Mouse (Mus musculus) ES-E14 (cell line): ENCODE results near the gene Twsg1. TPM values are rescaled to one million over a fixed set of nuclear protein-coding genes. Genes with fewer than 3 reads are reported as not detected.

ENCODE experiments used
- DNase-seq: peaks from one replicate; pipeline ENCODE4 v3.0.0-alpha.2; 2013; ENCODE audit warnings: low read depth, low spot score
- H3K27ac ChIP-seq: 2 replicates; pipeline ENCODE4 v1.5.1; 2012; ENCODE audit warnings: low read depth, mild to moderate bottlenecking, low read length, moderate library complexity, mixed read lengths; ENCODE audit not compliant: poor library complexity, insufficient read depth, severe bottlenecking
- H3K36me3 ChIP-seq: 2 replicates; pipeline ENCODE4 v1.6.1; 2012; ENCODE audit warnings: mild to moderate bottlenecking, low read length, moderate library complexity, mixed read lengths; ENCODE audit not compliant: control insufficient read depth, poor library complexity, insufficient read depth, severe bottlenecking
- H3K4me1 ChIP-seq, 2 experiments: fragments of 150-350 bp in 1 of 2; sonication (generic) in 1 of 2; 2 replicates each; pipeline ENCODE4 v1.6.1; 2012; ENCODE audit warnings: low read length in 2 of 2, mild to moderate bottlenecking in 1 of 2, mixed read lengths in 1 of 2; ENCODE audit not compliant: control insufficient read depth in 2 of 2, insufficient read depth in 2 of 2, poor library complexity in 1 of 2
- H3K4me3 ChIP-seq, 2 experiments: fragments of 150-350 bp in 1 of 2; sonication (generic) in 1 of 2; 2 replicates each; pipeline ENCODE4 v1.5.1; 2012; ENCODE audit warnings: low read length in 2 of 2, low read depth in 1 of 2, mild to moderate bottlenecking in 1 of 2, mixed read lengths in 1 of 2; ENCODE audit not compliant: insufficient read depth in 1 of 2, poor library complexity in 1 of 2, severe bottlenecking in 1 of 2
- H3K9ac ChIP-seq: 2 replicates; pipeline ENCODE4 v1.6.1; 2012; ENCODE audit warnings: low read depth, mild to moderate bottlenecking, low read length, mixed read lengths; ENCODE audit not compliant: poor library complexity, insufficient read depth, severe bottlenecking
- H3K9me3 ChIP-seq: fragments of 150-350 bp; sonication (generic); 2 replicates; pipeline ENCODE4 v1.6.1; 2012; ENCODE audit warnings: low read depth, mild to moderate bottlenecking, low read length; ENCODE audit not compliant: control insufficient read depth, insufficient read depth
- CHD2 ChIP-seq: IDR thresholded peaks from 2 replicates; pipeline ENCODE4 v1.6.1; 2014; ENCODE audit warnings: mild to moderate bottlenecking, low read depth, low read length, inconsistent platforms
- HCFC1 ChIP-seq: IDR thresholded peaks from 2 replicates; pipeline ENCODE4 v1.6.1; 2012; ENCODE audit warnings: low read length, inconsistent platforms, borderline replicate concordance; ENCODE audit not compliant: insufficient read depth
- MAFK ChIP-seq: IDR thresholded peaks from 2 replicates; pipeline ENCODE4 v1.6.1; 2014; ENCODE audit warnings: mild to moderate bottlenecking, low read depth, low read length, inconsistent platforms; ENCODE audit not compliant: insufficient read depth
- ZC3H11A ChIP-seq: IDR thresholded peaks from 2 replicates; pipeline ENCODE4 v1.6.1; 2012; ENCODE audit warnings: low read depth, mild to moderate bottlenecking, inconsistent platforms, low read length, borderline replicate concordance
- ZNF384 ChIP-seq: IDR thresholded peaks from 2 replicates; pipeline ENCODE4 v1.6.1; 2012; ENCODE audit warnings: low read depth, low read length, inconsistent platforms
- in situ Hi-C, 2 experiments: fragments of 600-800 bp; cut with MboI; formaldehyde crosslinking; loops; one replicate each; pipeline ENCODE4 v1.15.1; 2025; ENCODE audit warnings: low sequenced_read_pairs in 2 of 2, inconsistent platforms in 1 of 2; ENCODE audit not compliant: unreplicated experiment in 2 of 2
- total RNA-seq: library from RNA; depleted of rRNA; stranded (reverse); fragments of 300-350 nt; gene quantifications from 2 replicates; pipeline ENCODE4 v1.2.3, GENCODE M21; 2012

Gene Twsg1
- total RNA-seq, 1 experiment = 34.2 TPM

GRCm38 (mm10) chr17:65885697-65886529, 65.1 kb downstream of the Twsg1 start, which contains the start of gene Ralbp1:
Gene Ralbp1, minus strand, starts transcription at chr17:65885798.
- TF ChIP-seq MAFK (no peak), ZC3H11A (no peak), ZNF384 (peak; percentile 71), CHD2 (no peak), HCFC1 (no peak)
- H3K9me3 ChIP-seq = no peaks in the 10 kb centered on the region
- peak within 1 kb of the TSS; percentile 89 for H3K9ac ChIP-seq
- peak within 1 kb of the TSS; percentile 83 to 86 for H3K4me3 ChIP-seq
- in situ Hi-C loops = no loop called here
- H3K4me1 ChIP-seq = peaks cover 6 to 14% of the 10 kb centered on the region in 2 experiments; a peak in 3 of 4 replicates
- no peaks in the 10 kb centered on the region for H3K36me3 ChIP-seq
- H3K27ac ChIP-seq = peak within 1 kb of the TSS; percentile 95
- DNase-seq = no peak

GRCm38 (mm10) chr17:65885398-65885696, 65.7 kb downstream of the Twsg1 start:
- Histone ChIP-seq H3K27ac (peak overlapping the region; percentile 95), H3K9me3 (no peaks in the 10 kb centered on the region), H3K36me3 (no peaks in the 10 kb centered on the region), H3K9ac (peak overlapping the region; percentile 86), H3K4me3 (peak overlapping the region; percentile 80 to 83), H3K4me1 (peaks cover 6 to 14% of the 10 kb centered on the region in 2 experiments; a peak in 3 of 4 replicates)
- no peak for DNase-seq
- TF ChIP-seq HCFC1 = no peak
- no peak for TF ChIP-seq CHD2
- no peak for TF ChIP-seq ZNF384
- TF ChIP-seq ZC3H11A = no peak
- no peak for TF ChIP-seq MAFK
- in situ Hi-C loops = no loop called here

GRCm38 (mm10) chr17:65884691-65885397, 66.2 kb downstream of the Twsg1 start:
- peak; percentile 97 for DNase-seq
- TF ChIP-seq CHD2 (peak; percentile 97), ZC3H11A (no peak), HCFC1 (peak; percentile 99)
- Histone ChIP-seq H3K27ac (peak overlapping the region; percentile 95), H3K9ac (peak overlapping the region; percentile 89), H3K9me3 (no peaks in the 10 kb centered on the region), H3K36me3 (no peaks in the 10 kb centered on the region), H3K4me1 (peaks cover 6 to 15% of the 10 kb centered on the region in 2 experiments; a peak in 3 of 4 replicates), H3K4me3 (peak overlapping the region; percentile 83 to 86)
- in situ Hi-C loops = no loop called here

GRCm38 (mm10) chr17:65884061-65884669, 66.9 kb downstream of the Twsg1 start:
- Histone ChIP-seq H3K9me3 (no peaks in the 10 kb centered on the region), H3K4me3 (peak overlapping the region; percentile 83 to 86), H3K27ac (peak overlapping the region; percentile 65), H3K9ac (peak overlapping the region; percentile 89), H3K36me3 (no peaks in the 10 kb centered on the region), H3K4me1 (peaks cover 6 to 19% of the 10 kb centered on the region in 2 experiments; a peak in 3 of 4 replicates)
- in situ Hi-C loops = no loop called here
- no peak for DNase-seq
- TF ChIP-seq CHD2 = no peak
- TF ChIP-seq ZNF384 = no peak
- no peak for TF ChIP-seq ZC3H11A
- no peak for TF ChIP-seq MAFK
- no peak for TF ChIP-seq HCFC1
